Mouse (Mus musculus) ES-Bruce4 (cell line): ENCODE measurements at regions not wholly inside any gene's neighbourhood (a gene's known extent, or its start where the extent isn't known, plus 50 kb on each side); places are given as distances from the start of the nearest gene placed in this dataset.

Experiments used
- CTCF ChIP-seq: IDR thresholded peaks from one replicate; pipeline ENCODE4 v1.8.1; 2011; ENCODE audit warnings: low read depth, low read length
- EP300 ChIP-seq: IDR thresholded peaks from 2 replicates; pipeline ENCODE4 v1.6.1; 2011; ENCODE audit warnings: low read depth, low read length; ENCODE audit not compliant: insufficient read depth
- POLR2A ChIP-seq: IDR thresholded peaks from one replicate; pipeline ENCODE4 v1.8.1; 2011; ENCODE audit warnings: low read length; ENCODE audit not compliant: insufficient read depth

- TF ChIP-seq CTCF = no peak
- no peak for TF ChIP-seq POLR2A
- no peak for TF ChIP-seq EP300
Observed at GRCm38 (mm10) chr11:21428749-21429148, 57.7 kb upstream of the Ugp2 start.
